Mouse (Mus musculus) myocyte (in vitro differentiated cells): ENCODE measurements at regions not wholly inside any gene's neighbourhood (a gene's known extent, or its start where the extent isn't known, plus 50 kb on each side); places are given as distances from the start of the nearest gene placed in this dataset.

ENCODE experiments used
- H3K27me3 ChIP-seq: one replicate; pipeline ENCODE4 v1.6.1; 2011; ENCODE audit not compliant: control insufficient read depth, insufficient read depth, insufficient read length
- H3K36me3 ChIP-seq: one replicate; pipeline ENCODE4 v1.6.1; 2011; ENCODE audit not compliant: control insufficient read depth, insufficient read depth
- H3K4me2 ChIP-seq: one replicate; pipeline ENCODE4 v1.6.1; 2011; ENCODE audit warnings: low read depth, control low read depth
- H3K4me3 ChIP-seq: one replicate; pipeline ENCODE4 v1.5.1; 2011; ENCODE audit warnings: mild to moderate bottlenecking, control low read depth, moderate library complexity
- H3K79me2 ChIP-seq: one replicate; pipeline ENCODE4 v1.6.1; 2011; ENCODE audit not compliant: control insufficient read depth, insufficient read depth
- H3ac ChIP-seq: one replicate; pipeline ENCODE4 v1.6.1; 2011; ENCODE audit not compliant: control insufficient read depth, insufficient read length
- CEBPB ChIP-seq: IDR thresholded peaks from 2 replicates; pipeline ENCODE4 v1.6.1; 2011; ENCODE audit warnings: mild to moderate bottlenecking, moderate library complexity; ENCODE audit not compliant: poor library complexity, insufficient read depth, severe bottlenecking
- E2F4 ChIP-seq: IDR thresholded peaks from one replicate; pipeline ENCODE4 v1.6.1; 2011; ENCODE audit warnings: mild to moderate bottlenecking, control low read depth, moderate library complexity; ENCODE audit not compliant: insufficient read depth
- MAX ChIP-seq: IDR thresholded peaks from one replicate; pipeline ENCODE4 v1.6.1; 2011; ENCODE audit warnings: low read depth, mild to moderate bottlenecking, control low read depth
- MYOD1 ChIP-seq, 3 experiments: IDR thresholded peaks; one replicate each; pipeline ENCODE4 v1.6.1; 2011; ENCODE audit warnings: control low read depth in 2 of 3, low read depth in 2 of 3, mild to moderate bottlenecking in 2 of 3, moderate library complexity in 1 of 3; ENCODE audit not compliant: insufficient read length in 2 of 3, control insufficient read depth in 1 of 3
- MYOG ChIP-seq, 3 experiments: IDR thresholded peaks; one replicate each; pipeline ENCODE4 v1.6.1; 2011; ENCODE audit warnings: control low read depth in 2 of 3, low read depth in 2 of 3, mild to moderate bottlenecking in 2 of 3; ENCODE audit not compliant: insufficient read length in 2 of 3, control insufficient read depth in 1 of 3, insufficient read depth in 1 of 3
- POLR2A ChIP-seq: IDR thresholded peaks from one replicate; pipeline ENCODE4 v1.6.1; 2011; ENCODE audit warnings: low read depth, mild to moderate bottlenecking, control low read depth, moderate library complexity; ENCODE audit not compliant: insufficient read length
- POLR2AphosphoS2 ChIP-seq: IDR thresholded peaks from one replicate; pipeline ENCODE4 v1.6.1; 2011; ENCODE audit warnings: low read depth, control low read depth; ENCODE audit not compliant: insufficient read length
- REST ChIP-seq: IDR thresholded peaks from one replicate; pipeline ENCODE4 v1.6.1; 2011; ENCODE audit warnings: mild to moderate bottlenecking, control low read depth, moderate library complexity; ENCODE audit not compliant: insufficient read depth, insufficient read length
- SRF ChIP-seq: IDR thresholded peaks from one replicate; pipeline ENCODE4 v1.6.1; 2011; ENCODE audit warnings: low read depth; ENCODE audit not compliant: control insufficient read depth, insufficient read length
- TCF12 ChIP-seq: IDR thresholded peaks from one replicate; pipeline ENCODE4 v1.6.1; 2011; ENCODE audit warnings: mild to moderate bottlenecking, control low read depth; ENCODE audit not compliant: poor library complexity, insufficient read depth, severe bottlenecking
- TCF3 ChIP-seq: IDR thresholded peaks from one replicate; pipeline ENCODE4 v1.6.1; 2011; ENCODE audit warnings: low read depth, control low read depth; ENCODE audit not compliant: insufficient read length
- USF1 ChIP-seq: IDR thresholded peaks from one replicate; pipeline ENCODE4 v1.6.1; 2011; ENCODE audit warnings: low read depth, mild to moderate bottlenecking, control low read depth, moderate library complexity

DNA sequence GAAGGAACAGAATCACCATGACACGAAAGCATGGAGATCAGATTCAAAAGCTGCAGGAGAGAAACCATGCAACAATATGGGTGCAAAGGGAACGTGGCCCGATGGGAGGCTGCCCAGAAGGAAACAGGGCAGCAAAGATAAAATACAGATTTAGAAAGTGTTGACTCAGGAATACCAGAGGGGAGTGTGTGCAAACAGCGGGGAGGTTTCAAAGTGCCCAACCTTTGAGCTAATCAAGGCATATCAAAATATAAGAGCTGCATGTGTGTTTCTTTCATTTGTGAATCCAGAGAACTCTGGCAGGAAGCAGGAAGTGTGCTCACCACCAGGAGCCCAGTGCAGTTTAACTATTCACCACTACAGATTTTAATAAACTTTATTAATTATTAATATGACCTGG is 110.8 kb downstream of the Olfr721-ps1 start:
- H3K4me2 ChIP-seq: no peak overlapping the region
- no peaks in the 10 kb centered on the region for H3K79me2 ChIP-seq
- no peaks in the 10 kb centered on the region for H3K27me3 ChIP-seq
- no peak overlapping the region for H3ac ChIP-seq
- no peak overlapping the region for H3K4me3 ChIP-seq
- no peaks in the 10 kb centered on the region for H3K36me3 ChIP-seq
- TF ChIP-seq POLR2A (no peak), USF1 (no peak), MAX (no peak), E2F4 (no peak), TCF12 (no peak), TCF3 (no peak), CEBPB (no peak), POLR2AphosphoS2 (no peak), MYOD1 (IDR thresholded peaks at IDR 0.05; ENCODE audit: control insufficient read depth in 1 of 3, insufficient read length in 2 of 3, low read depth in 2 of 3) (no peak), REST (no peak), SRF (no peak), MYOG (IDR thresholded peaks at IDR 0.05; ENCODE audit: control insufficient read depth in 1 of 3, insufficient read depth in 1 of 3, insufficient read length in 2 of 3, low read depth in 2 of 3) (no peak)

DNA sequence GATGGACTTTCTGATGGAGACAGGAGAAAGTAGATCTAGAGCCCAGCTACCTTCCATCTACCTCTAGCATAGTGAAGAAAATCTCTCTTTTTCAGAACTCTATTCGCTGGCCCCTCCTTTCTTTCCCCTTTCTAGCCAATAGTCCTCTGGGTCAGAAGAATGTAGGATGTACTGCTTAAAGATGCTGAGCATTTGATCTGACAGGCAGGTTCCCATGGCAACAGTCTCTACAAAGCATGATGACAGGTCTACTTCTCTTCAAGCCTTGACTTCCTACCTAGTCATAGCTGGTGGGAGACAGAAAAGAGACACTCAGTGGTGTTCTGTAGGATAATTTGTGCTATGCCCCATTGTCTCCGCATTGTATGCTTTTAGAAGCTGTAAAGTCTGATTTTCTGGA is 112.0 kb downstream of the Olfr721-ps1 start:
- no peaks in the 10 kb centered on the region for H3K36me3 ChIP-seq
- H3K4me2 ChIP-seq: peak overlapping the region; percentile 68
- H3ac ChIP-seq: no peak overlapping the region
- TF ChIP-seq TCF12 (no peak), POLR2AphosphoS2 (no peak), POLR2A (no peak), REST (no peak), CEBPB (no peak), E2F4 (no peak), TCF3 (no peak), MYOG (IDR thresholded peaks at IDR 0.05; ENCODE audit: control insufficient read depth in 1 of 3, insufficient read depth in 1 of 3, insufficient read length in 2 of 3, low read depth in 2 of 3) (no peak), MYOD1 (IDR thresholded peaks at IDR 0.05; ENCODE audit: control insufficient read depth in 1 of 3, insufficient read length in 2 of 3, low read depth in 2 of 3) (no peak), MAX (no peak), USF1 (no peak), SRF (no peak)
- no peaks in the 10 kb centered on the region for H3K79me2 ChIP-seq
- no peak overlapping the region for H3K4me3 ChIP-seq
- no peaks in the 10 kb centered on the region for H3K27me3 ChIP-seq

DNA sequence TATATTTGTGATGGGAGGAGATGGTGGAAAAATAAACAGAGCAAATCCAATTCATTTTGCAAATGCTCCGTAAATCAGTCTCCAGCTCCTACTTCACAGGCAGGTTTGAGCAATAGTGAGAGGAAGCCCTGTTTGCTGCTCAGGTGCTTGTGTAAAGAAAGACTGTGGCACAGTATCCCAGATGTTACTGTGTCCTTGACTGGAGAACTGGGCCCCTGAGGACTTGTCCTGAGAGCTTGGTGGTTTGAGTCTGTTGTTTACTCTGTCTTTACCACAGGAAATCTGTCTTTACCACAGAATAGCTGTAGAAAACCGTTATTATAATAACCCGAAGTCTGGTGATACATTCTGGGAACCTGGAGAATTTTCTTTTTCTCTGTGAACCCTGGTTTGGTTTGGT is 112.4 kb downstream of the Olfr721-ps1 start:
- Histone ChIP-seq H3ac (no peak overlapping the region), H3K27me3 (no peaks in the 10 kb centered on the region), H3K79me2 (no peaks in the 10 kb centered on the region), H3K4me2 (peak overlapping the region; percentile 68), H3K36me3 (no peaks in the 10 kb centered on the region), H3K4me3 (no peak overlapping the region)
- TF ChIP-seq MAX (no peak), CEBPB (no peak), MYOG (IDR thresholded peaks at IDR 0.05; ENCODE audit: control insufficient read depth in 1 of 3, insufficient read depth in 1 of 3, insufficient read length in 2 of 3, low read depth in 2 of 3) (no peak), MYOD1 (IDR thresholded peaks at IDR 0.05; ENCODE audit: control insufficient read depth in 1 of 3, insufficient read length in 2 of 3, low read depth in 2 of 3) (no peak), TCF3 (no peak), POLR2AphosphoS2 (no peak), POLR2A (no peak), TCF12 (no peak), USF1 (no peak), REST (no peak), E2F4 (no peak), SRF (no peak)

DNA sequence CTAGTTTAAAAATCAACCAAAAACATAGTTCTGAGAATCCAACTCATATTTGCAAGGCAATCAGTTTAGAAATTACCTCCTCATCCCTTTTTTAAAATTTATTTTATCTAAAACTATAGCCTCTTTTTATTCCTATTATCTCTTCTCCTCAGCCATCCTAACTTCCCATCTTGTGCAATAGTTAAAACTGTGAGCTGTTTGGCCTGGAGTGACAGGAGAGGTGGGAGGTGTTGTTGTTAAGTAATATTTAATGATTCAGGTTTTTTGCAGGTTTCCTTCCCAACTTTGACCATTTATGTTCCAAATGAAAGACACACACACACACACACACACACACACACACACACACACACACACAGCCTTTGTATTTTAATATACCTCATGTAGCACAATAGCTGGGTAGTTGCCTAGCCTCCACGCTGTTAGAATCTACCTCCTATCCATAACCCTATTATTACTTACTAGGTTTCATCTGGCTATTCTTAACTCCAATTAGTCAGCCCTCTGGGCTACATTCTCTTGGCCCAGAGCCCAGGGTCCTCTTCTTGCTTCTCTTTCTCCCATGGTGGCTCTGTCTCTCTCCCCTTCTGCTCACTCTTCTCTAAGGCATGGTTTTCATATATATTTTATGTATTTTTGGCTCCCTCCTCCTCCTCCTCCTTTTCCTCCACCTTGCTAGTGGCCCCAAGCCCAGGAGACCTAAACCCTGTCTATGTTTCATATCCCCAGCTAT is 113.5 kb downstream of the Olfr721-ps1 start:
- Histone ChIP-seq H3K4me3 (no peak overlapping the region), H3K4me2 (peak overlapping the region; percentile 68), H3K36me3 (no peaks in the 10 kb centered on the region), H3K27me3 (no peaks in the 10 kb centered on the region), H3ac (no peak overlapping the region), H3K79me2 (no peaks in the 10 kb centered on the region)
- TF ChIP-seq CEBPB: 0 out of 2 replicates have a peak, but pooled peaks have one; percentile 25
- TF ChIP-seq MAX: no peak

DNA sequence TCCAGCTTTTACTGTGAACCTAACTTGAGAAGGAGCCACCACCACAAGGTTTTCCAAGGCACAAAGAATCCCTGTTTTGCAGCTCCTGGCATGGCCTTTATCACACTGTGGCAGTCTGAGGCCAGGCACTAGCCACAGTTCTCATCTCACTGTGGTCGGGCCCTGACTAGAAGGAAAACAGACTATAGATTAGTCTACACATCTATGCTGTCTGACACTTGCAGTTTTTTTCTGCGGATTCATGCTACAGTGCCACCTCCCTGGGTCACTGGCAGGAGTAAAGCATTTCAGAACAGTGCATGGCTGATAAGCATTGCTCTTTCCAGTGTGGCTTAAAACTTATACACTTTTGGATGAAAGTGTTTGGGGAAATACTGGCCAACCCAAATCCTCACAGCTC is 114.3 kb downstream of the Olfr721-ps1 start:
- H3ac ChIP-seq: no peak overlapping the region

More for the DNA sequence above, 114.3 kb downstream of the Olfr721-ps1 start:
- TF ChIP-seq MAX (no peak), SRF (no peak), REST (no peak), TCF3 (no peak), MYOD1 (IDR thresholded peaks at IDR 0.05; ENCODE audit: control insufficient read depth in 1 of 3, insufficient read length in 2 of 3, low read depth in 2 of 3) (no peak), MYOG (IDR thresholded peaks at IDR 0.05; ENCODE audit: control insufficient read depth in 1 of 3, insufficient read depth in 1 of 3, insufficient read length in 2 of 3, low read depth in 2 of 3) (no peak), POLR2A (no peak), POLR2AphosphoS2 (no peak), CEBPB (no peak)
- peak overlapping the region; percentile 68 for H3K4me2 ChIP-seq
- H3K27me3 ChIP-seq: no peaks in the 10 kb centered on the region
- H3K4me3 ChIP-seq: no peak overlapping the region
- H3K79me2 ChIP-seq: no peaks in the 10 kb centered on the region
- H3K36me3 ChIP-seq: no peaks in the 10 kb centered on the region
